Mouse (Mus musculus) heart, embryonic 14.5 days (tissue): ENCODE measurements around the gene Mettl1. TPM values are rescaled to one million over a fixed set of nuclear protein-coding genes. Genes with fewer than 3 reads are reported as not detected.

Experiments used
- ATAC-seq: fragments of 200-750 bp; cut with Nextera tagmentation; 2 replicates; pipeline ENCODE4 v1.8.0; 2017; ENCODE audit warnings: low read depth, moderate TSS enrichment; ENCODE audit not compliant: insufficient number of reproducible peaks, insufficient read depth, low FRiP score
- H3K27ac ChIP-seq, 2 experiments: fragments of 200-500 bp in 1 of 2; fragments of 300-500 bp in 1 of 2; sonication (generic) in 1 of 2; replicated peaks in 1 of 2; 2 replicates each; pipeline ENCODE4 v1.5.1; 2012 to 2014; ENCODE audit warnings: low read depth in 2 of 2, low read length in 2 of 2, control low read depth in 1 of 2, mild to moderate bottlenecking in 1 of 2, mixed read lengths in 1 of 2; ENCODE audit not compliant: control insufficient read depth in 1 of 2, insufficient read depth in 1 of 2
- H3K27me3 ChIP-seq: fragments of 300-500 bp; sonication (generic); 2 replicates; pipeline ENCODE4 v1.6.1; 2014; ENCODE audit warnings: mild to moderate bottlenecking, low read length, control low read depth; ENCODE audit not compliant: control insufficient read depth, insufficient read depth
- H3K36me3 ChIP-seq: fragments of 300-500 bp; sonication (generic); 2 replicates; pipeline ENCODE4 v1.6.1; 2014; ENCODE audit warnings: mild to moderate bottlenecking, control low read depth, low read length, mixed read lengths; ENCODE audit not compliant: control insufficient read depth, insufficient read depth
- H3K4me1 ChIP-seq, 2 experiments: fragments of 200-500 bp in 1 of 2; fragments of 300-500 bp in 1 of 2; sonication (generic) in 1 of 2; 2 replicates each; pipeline ENCODE4 v1.6.1; 2012 to 2014; ENCODE audit warnings: low read length in 2 of 2, control low read depth in 1 of 2, mixed read lengths in 1 of 2; ENCODE audit not compliant: control insufficient read depth in 2 of 2, insufficient read depth in 2 of 2
- H3K4me2 ChIP-seq: fragments of 300-500 bp; sonication (generic); 2 replicates; pipeline ENCODE4 v1.6.1; 2014; ENCODE audit warnings: mild to moderate bottlenecking, low read length
- H3K4me3 ChIP-seq, 2 experiments: fragments of 200-500 bp in 1 of 2; fragments of 300-500 bp in 1 of 2; sonication (generic) in 1 of 2; 2 replicates each; pipeline ENCODE4 v1.5.1; 2012 to 2014; ENCODE audit warnings: low read length in 2 of 2, mild to moderate bottlenecking in 2 of 2, control low read depth in 1 of 2, low read depth in 1 of 2, moderate library complexity in 1 of 2; ENCODE audit not compliant: control insufficient read depth in 1 of 2, insufficient read depth in 1 of 2
- H3K9ac ChIP-seq: fragments of 300-500 bp; sonication (generic); 2 replicates; pipeline ENCODE4 v1.6.1; 2014; ENCODE audit warnings: mild to moderate bottlenecking, low read length
- H3K9me3 ChIP-seq: fragments of 300-500 bp; sonication (generic); 2 replicates; pipeline ENCODE4 v1.6.1; 2016; ENCODE audit warnings: low read length, control low read depth; ENCODE audit not compliant: control insufficient read depth
- WGBS: fragments of 180-500 bp; shearing (Covaris S2); extraction: QIAGEN DNeasy Blood & Tissue Kit; methylation state at CpG from one replicate; pipeline ENCODE4 v1.1.7; 2014; 5-methylcytosine and 5-hydroxymethylcytosine counted together
- polyA plus RNA-seq: library from polyadenylated mRNA; unstranded; fragments of >200 nt; fragmentation: Nextera tagmentation; extraction: Ambion mirVana; gene quantifications from 2 replicates; pipeline ENCODE4 v1.2.1, GENCODE M21; 2014

Mettl1 gene
- polyA plus RNA-seq, 1 experiment from 2014 or later, result 36.3 TPM

GRCm38 (mm10) chr10:127047954-127048353 lies 6.7 kb downstream of the Mettl1 start, which contains the start of gene Cyp27b1:
Cyp27b1 (plus strand) TSS chr10:127048250.
- Histone ChIP-seq H3K9me3 (no peaks in the 10 kb centered on the region), H3K36me3 (peaks cover 22% of the 10 kb centered on the region), H3K4me1 (peaks cover 6 to 8% of the 10 kb centered on the region in 2 experiments; a peak in 3 of 4 replicates), H3K4me3 (peak within 1 kb of the TSS in 1 of 2 experiments; percentile 12; a peak in 2 of 4 replicates), H3K4me2 (peak within 1 kb of the TSS; percentile 47), H3K27ac (no peak within 1 kb of the TSS), H3K27me3 (peaks cover 54% of the 10 kb centered on the region), H3K9ac (no peak within 1 kb of the TSS)
- ATAC-seq, result no peak
- 34% methylated on average over 5 of the region's 5 CpGs for WGBS

GRCm38 (mm10) chr10:127048608-127049394 lies 7.6 kb downstream of the Mettl1 start:
- no peak overlapping the region for H3K9ac ChIP-seq

GRCm38 (mm10) chr10:127049395-127050118 lies 8.3 kb downstream of the Mettl1 start:
- Histone ChIP-seq H3K36me3 (peaks cover 10% of the 10 kb centered on the region), H3K27me3 (peaks cover 66% of the 10 kb centered on the region), H3K4me1 (peaks cover 6 to 8% of the 10 kb centered on the region in 2 experiments; a peak in 3 of 4 replicates), H3K9me3 (no peaks in the 10 kb centered on the region), H3K4me2 (peak overlapping the region; percentile 47), H3K4me3 (peak overlapping the region in 1 of 2 experiments; percentile 12; a peak in 2 of 4 replicates), H3K9ac (no peak overlapping the region), H3K27ac (no peak overlapping the region)
- no peak for ATAC-seq
- 2% methylated on average over 29 of the region's 29 CpGs for WGBS

More at GRCm38 (mm10) chr10:127048608-127049394, 7.6 kb downstream of the Mettl1 start:
- peaks cover 60% of the 10 kb centered on the region for H3K27me3 ChIP-seq
- peaks cover 6 to 8% of the 10 kb centered on the region in 2 experiments; a peak in 3 of 4 replicates for H3K4me1 ChIP-seq
- peak overlapping the region; percentile 47 for H3K4me2 ChIP-seq
- no peaks in the 10 kb centered on the region for H3K9me3 ChIP-seq
- ATAC-seq, result no peak
- H3K27ac ChIP-seq, result no peak overlapping the region
- peaks cover 17% of the 10 kb centered on the region for H3K36me3 ChIP-seq
- 6% methylated on average over 35 of the region's 35 CpGs for WGBS
- H3K4me3 ChIP-seq, result peak overlapping the region in 1 of 2 experiments; percentile 12; a peak in 2 of 4 replicates

- no peak for ATAC-seq
- Histone ChIP-seq H3K4me1 (peaks cover 6 to 8% of the 10 kb centered on the region in 2 experiments; a peak in 3 of 4 replicates), H3K27me3 (peaks cover 66% of the 10 kb centered on the region), H3K27ac (no peak overlapping the region), H3K36me3 (peaks cover 6% of the 10 kb centered on the region; the same call in 1 of the 2 replicates), H3K9ac (no peak overlapping the region), H3K4me3 (no peak overlapping the region), H3K4me2 (no peak overlapping the region), H3K9me3 (no peaks in the 10 kb centered on the region)
- WGBS, result 11% methylated on average over 10 of the region's 10 CpGs
Observed at GRCm38 (mm10) chr10:127050119-127050474, 8.9 kb downstream of the Mettl1 start.

GRCm38 (mm10) chr10:127054646-127055045 lies 13.4 kb downstream of the Mettl1 start:
- peaks cover 4 to 13% of the 10 kb centered on the region in 2 experiments; a peak in 2 of 4 replicates for H3K4me1 ChIP-seq
- H3K27ac ChIP-seq, result no peak overlapping the region
- 47% methylated on average over 4 of the region's 4 CpGs for WGBS
- no peak for ATAC-seq
- no peaks in the 10 kb centered on the region for H3K9me3 ChIP-seq
- H3K9ac ChIP-seq, result no peak overlapping the region
- no peak overlapping the region for H3K4me2 ChIP-seq
- 0 out of 2 replicates have a peak, but pooled peaks cover 2% of the 10 kb centered on the region for H3K36me3 ChIP-seq
- H3K27me3 ChIP-seq, result peaks cover 64% of the 10 kb centered on the region
- no peak overlapping the region for H3K4me3 ChIP-seq

- Histone ChIP-seq H3K4me1 (peaks cover 6 to 17% of the 10 kb centered on the region in 2 experiments; a peak in 2 of 4 replicates), H3K27me3 (peaks cover 59% of the 10 kb centered on the region), H3K9me3 (no peaks in the 10 kb centered on the region), H3K9ac (no peak overlapping the region), H3K27ac (no peak overlapping the region), H3K4me2 (no peak overlapping the region), H3K4me3 (no peak overlapping the region), H3K36me3 (0 out of 2 replicates have a peak, but pooled peaks cover 2% of the 10 kb centered on the region)
- no peak for ATAC-seq
- WGBS, result 82% methylated on average over 8 of the region's 8 CpGs
Observed at GRCm38 (mm10) chr10:127055406-127055805, 14.2 kb downstream of the Mettl1 start.

GRCm38 (mm10) chr10:127056490-127056889 lies 15.3 kb downstream of the Mettl1 start:
- Histone ChIP-seq H3K36me3 (0 out of 2 replicates have a peak, but pooled peaks cover 2% of the 10 kb centered on the region), H3K9me3 (no peaks in the 10 kb centered on the region), H3K4me3 (no peak overlapping the region), H3K4me1 (peaks cover 6 to 18% of the 10 kb centered on the region in 2 experiments; a peak in 2 of 4 replicates), H3K4me2 (no peak overlapping the region), H3K27ac (no peak overlapping the region), H3K27me3 (peaks cover 59% of the 10 kb centered on the region), H3K9ac (no peak overlapping the region)
- no peak for ATAC-seq
- WGBS, result 77% methylated on average over 20 of the region's 20 CpGs
